Mouse (Mus musculus) liver, embryonic 11.5 days (tissue): ENCODE results near the gene Eif4e1b. TPM values are rescaled to one million over a fixed set of nuclear protein-coding genes. Genes with fewer than 3 reads are reported as not detected.

ENCODE experiments used
- ATAC-seq: fragments of 200-750 bp; cut with Nextera tagmentation; replicated peaks from 2 replicates; pipeline ENCODE4 v1.8.0; 2017; ENCODE audit warnings: moderate number of reproducible peaks, mild to moderate bottlenecking, moderate TSS enrichment, moderate library complexity; ENCODE audit not compliant: low FRiP score
- DNase-seq: peaks from one replicate; pipeline ENCODE4 v3.0.0-alpha.2; 2017; ENCODE audit warnings: low spot score
- H3K27ac ChIP-seq: fragments of 300-500 bp; sonication (generic); 2 replicates; pipeline ENCODE4 v1.5.1; 2014; ENCODE audit warnings: mild to moderate bottlenecking, low read depth, low read length, control low read depth
- H3K27me3 ChIP-seq: fragments of 300-500 bp; sonication (generic); replicated peaks from 2 replicates; pipeline ENCODE4 v1.6.1; 2014; ENCODE audit warnings: low read length, mixed read lengths; ENCODE audit not compliant: control insufficient read depth, insufficient read depth
- H3K36me3 ChIP-seq: fragments of 300-500 bp; sonication (generic); 2 replicates; pipeline ENCODE4 v1.6.1; 2014; ENCODE audit warnings: mild to moderate bottlenecking, low read length, moderate library complexity, mixed read lengths; ENCODE audit not compliant: control insufficient read depth, insufficient read depth
- H3K4me1 ChIP-seq: fragments of 300-500 bp; sonication (generic); replicated peaks from 2 replicates; pipeline ENCODE4 v1.6.1; 2014; ENCODE audit warnings: low read length, mixed read lengths; ENCODE audit not compliant: control insufficient read depth, insufficient read depth
- H3K4me2 ChIP-seq: fragments of 300-500 bp; sonication (generic); 2 replicates; pipeline ENCODE4 v1.6.1; 2014; ENCODE audit warnings: mild to moderate bottlenecking, control low read depth, moderate library complexity
- H3K4me3 ChIP-seq: fragments of 300-500 bp; sonication (generic); 2 replicates; pipeline ENCODE4 v1.5.1; 2014; ENCODE audit warnings: low read depth, low read length, control low read depth
- H3K9ac ChIP-seq: fragments of 300-500 bp; sonication (generic); 2 replicates; pipeline ENCODE4 v1.6.1; 2014; ENCODE audit warnings: low read depth, low read length, control low read depth
- H3K9me3 ChIP-seq: fragments of 300-500 bp; sonication (generic); 2 replicates; pipeline ENCODE4 v1.6.1; 2016; ENCODE audit warnings: low read length, inconsistent platforms, mixed read lengths; ENCODE audit not compliant: control insufficient read depth
- WGBS: fragments of 180-500 bp; shearing (Covaris S2); extraction: QIAGEN DNeasy Blood & Tissue Kit; methylation state at CpG from one replicate; pipeline ENCODE4 v1.1.7; 2014; 5-methylcytosine and 5-hydroxymethylcytosine counted together
- polyA plus RNA-seq: library from polyadenylated mRNA; unstranded; fragments of >200 nt; fragmentation: Nextera tagmentation; extraction: Ambion mirVana; gene quantifications from 2 replicates; pipeline ENCODE4 v1.2.1, GENCODE M21; 2014

The Eif4e1b gene
- polyA plus RNA-seq, 1 experiment from 2014 or later: not detected

DNA sequence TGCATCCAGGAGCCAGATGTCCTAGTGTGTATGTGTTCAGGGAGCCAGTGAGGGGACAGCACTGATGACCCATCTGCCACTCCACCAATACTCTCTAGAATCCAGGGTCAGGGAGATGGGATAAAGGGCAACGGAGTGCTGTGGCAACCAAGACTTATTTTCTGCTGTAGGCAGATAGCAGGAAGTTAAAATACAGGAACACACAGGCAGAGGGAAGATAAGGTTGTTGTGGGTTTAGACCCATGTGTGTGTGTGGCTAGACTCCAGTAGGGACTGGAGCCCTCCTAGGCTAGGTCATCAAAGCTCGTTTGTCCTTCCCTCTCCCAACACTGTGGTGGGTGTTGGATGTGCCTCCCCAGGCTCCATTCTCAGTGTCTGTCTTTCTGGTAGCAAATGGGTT lies 38.1 kb downstream of the Eif4e1b start:
- peaks cover 5% of the 10 kb centered on the region; the same call in 1 of the 2 replicates for H3K27me3 ChIP-seq
- H3K9me3 ChIP-seq: no peaks in the 10 kb centered on the region
- H3K4me3 ChIP-seq: no peak overlapping the region
- 33% methylated on average over 2 of the region's 2 CpGs for WGBS
- DNase-seq: no peak
- H3K9ac ChIP-seq: no peak overlapping the region
- H3K4me2 ChIP-seq: no peak overlapping the region
- ATAC-seq: no peak
- H3K4me1 ChIP-seq: no peaks in the 10 kb centered on the region
- H3K27ac ChIP-seq: no peak overlapping the region
- no peaks in the 10 kb centered on the region for H3K36me3 ChIP-seq

- ATAC-seq: no peak
- no peak overlapping the region for H3K4me3 ChIP-seq
- no peaks in the 10 kb centered on the region for H3K4me1 ChIP-seq
- WGBS: 16% methylated on average over 25 of the region's 25 CpGs
- DNase-seq: no peak
- H3K27ac ChIP-seq: no peak overlapping the region
- H3K27me3 ChIP-seq: peaks cover 7% of the 10 kb centered on the region; the same call in 1 of the 2 replicates
- no peaks in the 10 kb centered on the region for H3K36me3 ChIP-seq
- H3K9ac ChIP-seq: no peak overlapping the region
- H3K4me2 ChIP-seq: peak overlapping the region; percentile 35
- H3K9me3 ChIP-seq: no peaks in the 10 kb centered on the region
Measured at GRCm38 (mm10) chr13:54824111-54824931, 40.5 kb downstream of the Eif4e1b start.

DNA sequence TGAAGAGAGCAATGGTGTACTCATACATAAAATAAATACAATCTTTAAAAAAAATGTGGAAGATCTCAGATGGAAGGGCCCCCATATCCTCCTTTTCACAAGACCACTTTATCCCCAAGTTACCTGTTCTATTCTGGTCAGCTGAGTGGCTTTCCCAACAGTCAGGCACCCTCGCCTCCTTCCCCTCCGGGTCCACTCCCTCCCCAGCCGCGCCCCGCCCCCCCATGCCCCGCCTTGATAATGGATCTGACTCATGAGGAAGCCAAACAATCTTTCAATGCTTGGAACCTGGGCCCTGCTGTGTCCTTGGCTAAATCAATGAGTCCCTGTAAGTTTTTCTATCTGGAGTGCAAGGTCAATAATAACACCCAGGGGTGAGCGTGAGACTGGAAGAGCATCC lies 44.2 kb downstream of the Eif4e1b start:
- Histone ChIP-seq H3K9ac (no peak overlapping the region), H3K4me2 (no peak overlapping the region), H3K27ac (no peak overlapping the region), H3K4me1 (no peaks in the 10 kb centered on the region), H3K36me3 (no peaks in the 10 kb centered on the region), H3K4me3 (no peak overlapping the region), H3K27me3 (peaks cover 8% of the 10 kb centered on the region; the same call in 1 of the 2 replicates), H3K9me3 (no peaks in the 10 kb centered on the region)
- DNase-seq: no peak
- ATAC-seq: no peak
- 44% methylated on average over 7 of the region's 7 CpGs for WGBS

DNA sequence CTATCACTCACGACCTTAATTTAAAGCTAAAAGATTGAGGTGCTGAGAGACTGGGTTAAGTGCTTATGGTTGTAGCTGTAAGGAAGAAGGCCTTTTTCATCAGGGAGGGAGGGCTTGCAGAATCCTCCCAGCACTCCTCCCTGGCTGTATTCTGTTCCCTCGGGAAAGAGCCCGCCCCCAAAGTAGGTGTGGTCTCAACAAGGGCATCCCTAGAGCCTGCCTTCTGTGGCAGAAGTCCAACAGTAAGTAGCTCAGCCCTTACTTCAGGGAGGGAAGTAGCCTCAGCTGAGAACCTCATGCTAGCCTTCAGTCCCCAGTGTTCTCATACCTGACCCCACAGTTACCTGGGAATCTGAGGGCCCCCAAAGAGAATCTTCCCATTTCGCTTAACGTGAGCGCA lies 44.7 kb downstream of the Eif4e1b start:
- Histone ChIP-seq H3K4me3 (no peak overlapping the region), H3K36me3 (no peaks in the 10 kb centered on the region), H3K27me3 (peaks cover 8% of the 10 kb centered on the region; the same call in 1 of the 2 replicates), H3K4me2 (no peak overlapping the region; the same call in 1 of the 2 replicates), H3K27ac (no peak overlapping the region), H3K4me1 (no peaks in the 10 kb centered on the region), H3K9ac (no peak overlapping the region), H3K9me3 (no peaks in the 10 kb centered on the region)
- ATAC-seq (no peak), DNase-seq (no peak)
- WGBS: 50% methylated on average over 6 of the region's 6 CpGs

DNA sequence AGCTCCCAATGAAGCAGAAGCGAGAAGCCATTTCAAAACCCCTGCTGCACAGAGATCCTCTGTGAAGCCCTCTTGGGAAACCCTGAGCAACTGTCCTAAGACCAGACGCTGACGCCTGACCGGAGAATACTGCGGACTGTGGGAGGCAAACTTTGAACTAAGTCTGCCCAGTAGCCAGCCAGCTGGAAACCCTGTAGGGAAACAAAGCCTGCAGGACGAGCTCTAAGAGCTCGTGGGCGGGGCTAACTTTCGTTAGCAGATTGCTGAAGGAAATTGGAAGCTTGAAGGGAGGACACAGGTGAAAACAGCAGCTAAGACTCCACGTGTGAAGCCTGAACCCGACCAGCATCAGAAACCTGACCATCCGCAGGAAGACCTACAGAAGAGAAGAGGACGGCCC lies 45.7 kb downstream of the Eif4e1b start:
- no peak overlapping the region for H3K4me2 ChIP-seq
- no peak overlapping the region for H3K27ac ChIP-seq
- ATAC-seq: no peak
- H3K4me3 ChIP-seq: no peak overlapping the region
- DNase-seq: no peak
- 7% methylated on average over 13 of the region's 13 CpGs for WGBS
- no peaks in the 10 kb centered on the region for H3K4me1 ChIP-seq
- H3K9ac ChIP-seq: no peak overlapping the region
- H3K9me3 ChIP-seq: no peaks in the 10 kb centered on the region
- H3K27me3 ChIP-seq: 0 out of 2 replicates have a peak, but pooled peaks cover 8% of the 10 kb centered on the region
- no peaks in the 10 kb centered on the region for H3K36me3 ChIP-seq

GRCm38 (mm10) chr13:54836351-54837030 lies 52.7 kb downstream of the Eif4e1b start:
- Histone ChIP-seq H3K27me3 (no peaks in the 10 kb centered on the region; the same call in 1 of the 2 replicates), H3K4me1 (no peaks in the 10 kb centered on the region), H3K36me3 (no peaks in the 10 kb centered on the region), H3K27ac (no peak overlapping the region), H3K4me3 (no peak overlapping the region), H3K9ac (no peak overlapping the region), H3K4me2 (no peak overlapping the region), H3K9me3 (no peaks in the 10 kb centered on the region)
- DNase-seq: no peak
- no peak for ATAC-seq
- WGBS: 78% methylated on average over 14 of the region's 14 CpGs

GRCm38 (mm10) chr13:54837061-54837460 lies 53.3 kb downstream of the Eif4e1b start:
- ATAC-seq: no peak

GRCm38 (mm10) chr13:54837471-54837889 lies 53.7 kb downstream of the Eif4e1b start:
- no peak overlapping the region for H3K4me3 ChIP-seq
- no peaks in the 10 kb centered on the region for H3K36me3 ChIP-seq
- no peaks in the 10 kb centered on the region for H3K4me1 ChIP-seq
- no peak overlapping the region for H3K4me2 ChIP-seq
- ATAC-seq (no peak), DNase-seq (no peak)
- 14% methylated on average over 9 of the region's 9 CpGs for WGBS
- H3K9ac ChIP-seq: no peak overlapping the region
- no peak overlapping the region for H3K27ac ChIP-seq
- no peaks in the 10 kb centered on the region for H3K9me3 ChIP-seq
- no peaks in the 10 kb centered on the region; the same call in 1 of the 2 replicates for H3K27me3 ChIP-seq

More at GRCm38 (mm10) chr13:54837061-54837460, 53.3 kb downstream of the Eif4e1b start:
- 69% methylated on average over 5 of the region's 5 CpGs for WGBS
- Histone ChIP-seq H3K36me3 (no peaks in the 10 kb centered on the region), H3K27ac (no peak overlapping the region), H3K27me3 (no peaks in the 10 kb centered on the region; the same call in 1 of the 2 replicates), H3K4me1 (no peaks in the 10 kb centered on the region), H3K4me2 (no peak overlapping the region), H3K9me3 (no peaks in the 10 kb centered on the region), H3K4me3 (no peak overlapping the region), H3K9ac (no peak overlapping the region)
- DNase-seq: no peak
